Mouse (Mus musculus) liver, embryonic 12.5 days (tissue): Measurements from ENCODE around the gene Msh3. TPM values are rescaled to one million over a fixed set of nuclear protein-coding genes. Genes with fewer than 3 reads are reported as not detected.

Experiments used
- ATAC-seq: fragments of 200-750 bp; cut with Nextera tagmentation; 2 replicates; pipeline ENCODE4 v1.8.0; 2017; ENCODE audit warnings: moderate number of reproducible peaks, mild to moderate bottlenecking, moderate library complexity
- H3K27ac ChIP-seq: fragments of 300-500 bp; sonication (generic); 2 replicates; pipeline ENCODE4 v1.5.1; 2016; ENCODE audit warnings: mild to moderate bottlenecking
- H3K27me3 ChIP-seq: fragments of 300-500 bp; sonication (generic); replicated peaks from 2 replicates; pipeline ENCODE4 v1.6.1; 2016; ENCODE audit warnings: mild to moderate bottlenecking, moderate library complexity
- H3K36me3 ChIP-seq: fragments of 300-500 bp; sonication (generic); 2 replicates; pipeline ENCODE4 v1.6.1; 2016; ENCODE audit warnings: mild to moderate bottlenecking, moderate library complexity
- H3K4me1 ChIP-seq: fragments of 300-500 bp; sonication (generic); 2 replicates; pipeline ENCODE4 v1.6.1; 2016
- H3K4me2 ChIP-seq: fragments of 300-500 bp; sonication (generic); 2 replicates; pipeline ENCODE4 v1.6.1; 2016; ENCODE audit warnings: mild to moderate bottlenecking, moderate library complexity
- H3K4me3 ChIP-seq: fragments of 300-500 bp; sonication (generic); 2 replicates; pipeline ENCODE4 v1.5.1; 2016; ENCODE audit warnings: mild to moderate bottlenecking, moderate library complexity
- H3K9ac ChIP-seq: fragments of 300-500 bp; sonication (generic); 2 replicates; pipeline ENCODE4 v1.6.1; 2016; ENCODE audit warnings: mild to moderate bottlenecking, moderate library complexity
- H3K9me3 ChIP-seq: fragments of 300-500 bp; sonication (generic); replicated peaks from 2 replicates; pipeline ENCODE4 v1.6.1; 2016; ENCODE audit warnings: mild to moderate bottlenecking, moderate library complexity
- WGBS: fragments of 180-500 bp; shearing (Covaris S2); methylation state at CpG from one replicate; pipeline ENCODE4 v1.1.7; 2016; ENCODE audit not compliant: insufficient replicate concordance; 5-methylcytosine and 5-hydroxymethylcytosine counted together
- polyA plus RNA-seq: library from polyadenylated mRNA; unstranded; fragments of >200 nt; fragmentation: Nextera tagmentation; extraction: Ambion mirVana; gene quantifications from 2 replicates; pipeline ENCODE4 v1.2.1, GENCODE M21; 2016

Gene Msh3
- polyA plus RNA-seq, 1 experiment from 2014 or later: 18.1 TPM

GRCm38 (mm10) chr13:92356376-92356775 is 1.6 kb upstream of the Msh3 start:
- Histone ChIP-seq H3K36me3 (peaks cover 56% of the 10 kb centered on the region), H3K9ac (peak overlapping the region; percentile 86; the same call in 1 of the 2 replicates), H3K4me2 (peak overlapping the region; percentile 94), H3K4me1 (peaks cover 38% of the 10 kb centered on the region), H3K9me3 (no peaks in the 10 kb centered on the region), H3K27me3 (no peaks in the 10 kb centered on the region), H3K4me3 (peak overlapping the region; percentile 84), H3K27ac (no peak overlapping the region)
- ATAC-seq: no peak
- WGBS: 78% methylated on average over 7 of the region's 7 CpGs

- under 1% methylated on average over 24 of the region's 24 CpGs for WGBS
- H3K4me1 ChIP-seq: peaks cover 34% of the 10 kb centered on the region
- H3K9ac ChIP-seq: peak overlapping the region; percentile 86
- H3K36me3 ChIP-seq: peaks cover 56% of the 10 kb centered on the region
- H3K9me3 ChIP-seq: no peaks in the 10 kb centered on the region
- ATAC-seq: peak; percentile 48
- H3K27me3 ChIP-seq: no peaks in the 10 kb centered on the region
- H3K27ac ChIP-seq: peak overlapping the region; percentile 80
- peak overlapping the region; percentile 94 for H3K4me2 ChIP-seq
- peak overlapping the region; percentile 84 for H3K4me3 ChIP-seq
Observed at GRCm38 (mm10) chr13:92355272-92355643, 455 bp upstream of the Msh3 start.

GRCm38 (mm10) chr13:92353956-92354355 is 847 bp downstream of the Msh3 start:
- no peak for ATAC-seq
- Histone ChIP-seq H3K9ac (peak overlapping the region; percentile 78), H3K36me3 (peaks cover 52% of the 10 kb centered on the region), H3K4me3 (peak overlapping the region; percentile 84), H3K27me3 (no peaks in the 10 kb centered on the region), H3K4me2 (peak overlapping the region; percentile 94), H3K9me3 (no peaks in the 10 kb centered on the region), H3K27ac (peak overlapping the region; percentile 57), H3K4me1 (peaks cover 34% of the 10 kb centered on the region)
- 18% methylated on average over 4 of the region's 4 CpGs for WGBS

GRCm38 (mm10) chr13:92351100-92351499 is 3.7 kb downstream of the Msh3 start:
- no peaks in the 10 kb centered on the region for H3K9me3 ChIP-seq
- peaks cover 22% of the 10 kb centered on the region for H3K4me1 ChIP-seq
- H3K4me2 ChIP-seq: no peak overlapping the region
- no peak overlapping the region for H3K4me3 ChIP-seq
- peaks cover 55% of the 10 kb centered on the region for H3K36me3 ChIP-seq
- WGBS: 85% methylated on average over 6 of the region's 6 CpGs
- no peak for ATAC-seq
- H3K9ac ChIP-seq: no peak overlapping the region
- H3K27ac ChIP-seq: no peak overlapping the region
- no peaks in the 10 kb centered on the region for H3K27me3 ChIP-seq

- Histone ChIP-seq H3K4me2 (no peak overlapping the region), H3K36me3 (peaks cover 89% of the 10 kb centered on the region), H3K9me3 (no peaks in the 10 kb centered on the region), H3K9ac (no peak overlapping the region), H3K4me3 (no peak overlapping the region), H3K27me3 (no peaks in the 10 kb centered on the region), H3K27ac (no peak overlapping the region), H3K4me1 (no peaks in the 10 kb centered on the region)
- no peak for ATAC-seq
- 83% methylated on average over 5 of the region's 5 CpGs for WGBS
Observed at GRCm38 (mm10) chr13:92346338-92346737, 8.5 kb downstream of the Msh3 start.

- H3K4me3 ChIP-seq: no peak overlapping the region
- ATAC-seq: no peak
- H3K36me3 ChIP-seq: peaks cover 86% of the 10 kb centered on the region
- H3K27me3 ChIP-seq: no peaks in the 10 kb centered on the region
- H3K27ac ChIP-seq: no peak overlapping the region
- H3K9me3 ChIP-seq: no peaks in the 10 kb centered on the region
- H3K4me1 ChIP-seq: no peaks in the 10 kb centered on the region
- WGBS: 89% methylated on average over 8 of the region's 8 CpGs
- H3K9ac ChIP-seq: no peak overlapping the region
- no peak overlapping the region for H3K4me2 ChIP-seq
Observed at GRCm38 (mm10) chr13:92344033-92344432, 10.8 kb downstream of the Msh3 start.

GRCm38 (mm10) chr13:92339787-92340186 is 15.0 kb downstream of the Msh3 start:
- ATAC-seq: no peak
- WGBS: 81% methylated on average over 3 of the region's 3 CpGs

GRCm38 (mm10) chr13:92337773-92338462 is 16.9 kb downstream of the Msh3 start:
- Histone ChIP-seq H3K27ac (no peak overlapping the region), H3K4me2 (no peak overlapping the region), H3K9ac (no peak overlapping the region), H3K36me3 (peaks cover 52% of the 10 kb centered on the region), H3K27me3 (no peaks in the 10 kb centered on the region), H3K9me3 (no peaks in the 10 kb centered on the region), H3K4me3 (no peak overlapping the region), H3K4me1 (peaks cover 4% of the 10 kb centered on the region)
- 0 out of 2 replicates have a peak, but pooled peaks have one; percentile 60 for ATAC-seq
- 56% methylated on average over 6 of the region's 6 CpGs for WGBS

More at GRCm38 (mm10) chr13:92339787-92340186, 15.0 kb downstream of the Msh3 start:
- H3K27ac ChIP-seq: no peak overlapping the region
- no peaks in the 10 kb centered on the region for H3K9me3 ChIP-seq
- H3K27me3 ChIP-seq: no peaks in the 10 kb centered on the region
- H3K4me1 ChIP-seq: peaks cover 4% of the 10 kb centered on the region
- H3K9ac ChIP-seq: no peak overlapping the region
- no peak overlapping the region for H3K4me3 ChIP-seq
- no peak overlapping the region for H3K4me2 ChIP-seq
- H3K36me3 ChIP-seq: peaks cover 64% of the 10 kb centered on the region

- Histone ChIP-seq H3K36me3 (peaks cover 46% of the 10 kb centered on the region), H3K9ac (no peak overlapping the region), H3K9me3 (no peaks in the 10 kb centered on the region), H3K27ac (no peak overlapping the region), H3K4me2 (no peak overlapping the region), H3K4me3 (no peak overlapping the region), H3K27me3 (no peaks in the 10 kb centered on the region), H3K4me1 (peaks cover 4% of the 10 kb centered on the region)
- WGBS: 68% methylated on average over 1 of the region's 1 CpGs
- no peak for ATAC-seq
Observed at GRCm38 (mm10) chr13:92336857-92337256, 17.9 kb downstream of the Msh3 start.

- 87% methylated on average over 15 of the region's 15 CpGs for WGBS
- Histone ChIP-seq H3K9me3 (no peaks in the 10 kb centered on the region), H3K4me3 (no peak overlapping the region)
Observed at GRCm38 (mm10) chr13:92332103-92332879, 22.5 kb downstream of the Msh3 start.

GRCm38 (mm10) chr13:92330621-92331020 is 24.2 kb downstream of the Msh3 start:
- Histone ChIP-seq H3K4me2 (no peak overlapping the region), H3K27me3 (no peaks in the 10 kb centered on the region), H3K4me3 (no peak overlapping the region), H3K9me3 (no peaks in the 10 kb centered on the region), H3K9ac (no peak overlapping the region), H3K27ac (no peak overlapping the region), H3K4me1 (peaks cover 11% of the 10 kb centered on the region), H3K36me3 (peaks cover 25% of the 10 kb centered on the region)
- no peak for ATAC-seq
- WGBS: 89% methylated on average over 3 of the region's 3 CpGs

More at GRCm38 (mm10) chr13:92332103-92332879, 22.5 kb downstream of the Msh3 start:
- H3K36me3 ChIP-seq: peaks cover 33% of the 10 kb centered on the region
- H3K27me3 ChIP-seq: no peaks in the 10 kb centered on the region
- no peak overlapping the region for H3K27ac ChIP-seq
- H3K9ac ChIP-seq: no peak overlapping the region
- H3K4me1 ChIP-seq: peaks cover 11% of the 10 kb centered on the region
- no peak overlapping the region for H3K4me2 ChIP-seq
- ATAC-seq: no peak

GRCm38 (mm10) chr13:92328000-92328399 is 26.8 kb downstream of the Msh3 start:
- H3K9ac ChIP-seq: no peak overlapping the region
- H3K36me3 ChIP-seq: peaks cover 28% of the 10 kb centered on the region
- no peak overlapping the region for H3K4me2 ChIP-seq
- peak; percentile 59 for ATAC-seq
- no peaks in the 10 kb centered on the region for H3K27me3 ChIP-seq
- H3K9me3 ChIP-seq: no peaks in the 10 kb centered on the region
- 37% methylated on average over 2 of the region's 2 CpGs for WGBS
- no peak overlapping the region for H3K4me3 ChIP-seq
- no peak overlapping the region for H3K27ac ChIP-seq
- H3K4me1 ChIP-seq: peaks cover 11% of the 10 kb centered on the region
